Mouse (Mus musculus): ENCODE results near the gene Heyl.
"Not testable (repeated sequence)": the region's sequence is repeated elsewhere in the genome, so short reads cannot be mapped to it uniquely, and the experiment has no call there.

The Heyl gene

GRCm38 (mm10) chr4:123289038-123289437 is 55.7 kb downstream of the Heyl start:
- DNase-seq = no peak

GRCm38 (mm10) chr4:123292390-123292789 is 59.0 kb downstream of the Heyl start:
- no peak for DNase-seq

DNA sequence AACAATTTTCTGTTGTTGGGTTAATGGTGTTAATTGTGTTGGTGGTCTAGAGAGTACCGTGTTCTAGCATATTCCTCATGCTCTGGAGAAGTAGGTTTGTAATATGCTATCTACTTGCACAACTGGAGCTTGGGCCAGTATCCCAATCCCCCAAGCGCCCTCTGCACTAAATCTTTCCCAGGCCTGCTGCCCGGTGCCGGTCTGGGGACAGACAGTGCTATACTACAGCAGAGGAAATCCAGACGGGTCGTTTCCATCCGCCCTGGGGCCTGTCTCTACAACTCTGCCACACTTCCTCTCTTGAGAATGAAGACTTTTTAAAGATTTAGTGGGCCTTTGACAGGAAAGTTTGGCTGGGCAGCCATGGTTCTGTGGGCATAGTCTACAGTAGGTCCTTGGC is 59.6 kb downstream of the Heyl start:
- DNase-seq = no peak

DNA sequence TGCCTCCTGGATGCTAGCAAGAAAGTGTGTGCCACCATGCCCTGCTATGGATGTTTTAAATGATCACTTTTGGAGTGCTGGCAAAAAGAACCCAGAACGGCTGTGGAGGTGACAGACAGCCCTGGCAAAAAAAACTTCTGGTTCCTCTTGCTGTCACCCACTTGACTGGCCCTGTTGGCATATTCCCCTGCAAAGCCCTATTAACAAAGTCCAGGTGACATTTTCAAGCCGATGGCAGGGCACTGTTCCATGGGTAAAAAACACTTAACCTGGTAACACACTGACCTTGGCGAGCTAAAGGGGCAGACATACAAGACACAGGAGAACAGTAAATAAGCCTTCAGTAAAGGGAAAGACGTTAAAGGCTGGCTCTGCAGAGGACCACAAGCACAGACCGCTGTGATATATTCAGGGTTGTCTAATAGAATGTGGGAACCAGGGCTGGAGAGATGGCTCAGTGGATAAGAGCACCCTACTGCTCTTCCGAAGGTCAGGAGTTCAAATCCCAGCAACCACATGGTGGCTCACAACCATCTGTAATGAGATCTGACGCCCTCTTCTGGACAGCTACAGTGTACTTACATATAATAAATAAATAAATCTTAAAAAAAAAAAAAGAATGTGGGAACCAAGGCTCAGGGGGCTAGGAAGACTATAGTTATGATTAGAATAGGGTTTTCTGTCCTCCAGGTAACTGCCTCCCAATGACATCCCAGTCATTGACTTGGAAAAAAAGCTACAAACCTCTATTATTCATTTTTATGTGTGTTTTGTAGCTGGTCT is 60.5 kb downstream of the Heyl start:
- no peak for DNase-seq

- DNase-seq = not testable (repeated sequence)
These were observed 61.7 kb downstream of the Heyl start for GRCm38 (mm10) chr4:123295026-123295425.

- DNase-seq = no peak
These were observed 62.3 kb downstream of the Heyl start for GRCm38 (mm10) chr4:123295516-123296147.

- no peak for DNase-seq
These were observed 62.8 kb downstream of the Heyl start for GRCm38 (mm10) chr4:123296148-123296534.

- no peak for DNase-seq
These were observed 64.0 kb downstream of the Heyl start for GRCm38 (mm10) chr4:123297195-123297960.

GRCm38 (mm10) chr4:123298226-123298625 is 64.9 kb downstream of the Heyl start:
- DNase-seq = no peak

- no peak for DNase-seq
These were observed 65.8 kb downstream of the Heyl start for GRCm38 (mm10) chr4:123298980-123299670.

Measured in cerebellum, adult 8-10 months (tissue).